8 mouse cellular contexts compared by ENCODE assay signal in genomic region chr13:108152650-108153372, GRCm38 (mm10). TPM values are rescaled to one million over a fixed set of nuclear protein-coding genes. Genes with fewer than 3 reads are reported as not detected.
A peak's percentile ranks its signal among the peaks of the same experiment; 100 is the strongest.
DNase-seq lines count a peak whose midpoint lies in the region; ATAC-seq and TF ChIP-seq lines count a peak whose summit lies in the region.

No protein-coding gene starts in this region.

- 0 out of 2 replicates have a peak, but pooled peaks cover 3% of the 10 kb centered on the region for H3K4me1 ChIP-seq in cortical plate, adult 2 months (ENCODE audit: control insufficient read depth, insufficient read depth, low read length)
- H3K4me1 ChIP-seq in stomach, postnatal 0 days (replicated peaks; ENCODE audit: control insufficient read depth, insufficient read depth), result no peaks in the 10 kb centered on the region

- TF ChIP-seq POLR2A in cortical plate, adult 2 months (IDR thresholded peaks at IDR 0.05; ENCODE audit: extremely low read depth, insufficient read depth, low read length), result no peak

- WGBS in stomach, postnatal 0 days, result 58% methylated on average over 8 of the region's 8 CpGs

- H3K4me2 ChIP-seq in stomach, postnatal 0 days (replicated peaks; ENCODE audit: low read depth), result no peak overlapping the region

- no peak overlapping the region for H3K27ac ChIP-seq in cortical plate, adult 2 months (ENCODE audit: insufficient read depth, low read length)
- no peak overlapping the region for H3K27ac ChIP-seq in stomach, postnatal 0 days (replicated peaks)

- no peaks in the 10 kb centered on the region for H3K9me3 ChIP-seq in stomach, postnatal 0 days (ENCODE audit: control insufficient read depth, low read length)

- peak; percentile 19 for DNase-seq in kidney, adult 18-20 months
- no peak for DNase-seq in kidney, adult 11 months
- DNase-seq in NIH3T3 (ENCODE audit: low read depth), result peak; percentile 83
- DNase-seq in heart, postnatal 10 days, result peak; percentile 74 to 85
- peak; percentile 37 to 39 for DNase-seq in kidney, postnatal 4 days
- peak; percentile 54 for DNase-seq in stomach, postnatal 0 days (ENCODE audit: low spot score)

- no peaks in the 10 kb centered on the region for H3K27me3 ChIP-seq in stomach, postnatal 0 days (ENCODE audit: control insufficient read depth, insufficient read depth, low read length)

- no peak for TF ChIP-seq EP300 in stomach, postnatal 0 days (optimal IDR thresholded peaks at IDR 0.05)

- ATAC-seq in megakaryocyte-erythroid progenitor cell, adult 5-6 weeks (replicated peaks; ENCODE audit: low FRiP score, low TSS enrichment, poor library complexity, severe bottlenecking), result peak; percentile 57; the same call in 1 of the 2 replicates
- ATAC-seq in stomach, postnatal 0 days (ENCODE audit: low FRiP score, low TSS enrichment), result no peak

- no peaks in the 10 kb centered on the region for H3K36me3 ChIP-seq in stomach, postnatal 0 days (ENCODE audit: control insufficient read depth, insufficient read depth, low read length)

- peak; percentile 33; the same call in 1 of the 2 replicates for TF ChIP-seq CTCF in cortical plate, adult 2 months (IDR thresholded peaks at IDR 0.05; ENCODE audit: extremely low read depth, insufficient read depth, low read length)
- peak; percentile 81 for TF ChIP-seq CTCF in stomach, postnatal 0 days (IDR thresholded peaks at IDR 0.05; ENCODE audit: low read depth)

- H3K4me3 ChIP-seq in cortical plate, adult 2 months (ENCODE audit: insufficient read depth, low read length), result no peak overlapping the region
- H3K4me3 ChIP-seq in stomach, postnatal 0 days (ENCODE audit: low read depth, low read length), result no peak overlapping the region

- intact Hi-C loops in heart, postnatal 10 days (cut with DNase I), result loop anchor here (1.0 to 10.0 kb wide), 7 partner anchors 25 to 1042 kb away; partner anchors contain the start of gene Smim15

- H3K9ac ChIP-seq in stomach, postnatal 0 days (ENCODE audit: low read length), result no peak overlapping the region

RNA-seq across cellular contexts. Expression of gene Ndufaf2, which starts 5.6 kb away (rescaled TPM):
- polyA plus RNA-seq in cortical plate, adult 2 months (2012; rRNA removed), result 38.6 and 38.7 TPM in 2 replicates
- total RNA-seq in heart, postnatal 10 days (2021), result 10 to 100 TPM; 24.2 to 25.1 TPM
- 59.8 and 92.5 TPM in 2 replicates for total RNA-seq in megakaryocyte-erythroid progenitor cell, adult 5-6 weeks (2014; fragmentation: Nextera tagmentation)
- total RNA-seq in megakaryocyte-erythroid progenitor cell, adult 5-6 weeks (2017), result 107 and 111 TPM in 2 replicates
- 39.9 and 44.9 TPM in 2 replicates for polyA plus RNA-seq in stomach, postnatal 0 days (2015; fragmentation: Nextera tagmentation; extraction: Ambion mirVana)

RNA-seq across cellular contexts. Expression of gene Ercc8, which starts 5.7 kb away (rescaled TPM):
- polyA plus RNA-seq in cortical plate, adult 2 months (2012; rRNA removed), result 12.7 and 13.0 TPM in 2 replicates
- total RNA-seq in heart, postnatal 10 days (2021), result 10 to 100 TPM; 12.9 to 15.2 TPM
- 17.0 and 22.5 TPM in 2 replicates for total RNA-seq in megakaryocyte-erythroid progenitor cell, adult 5-6 weeks (2014; fragmentation: Nextera tagmentation)
- total RNA-seq in megakaryocyte-erythroid progenitor cell, adult 5-6 weeks (2017), result 13.1 and 25.6 TPM in 2 replicates
- polyA plus RNA-seq in stomach, postnatal 0 days (2015; fragmentation: Nextera tagmentation; extraction: Ambion mirVana), result 8.3 and 8.4 TPM in 2 replicates
